Comparison of ENCODE assay signal across 9 mouse cellular contexts in genomic region chr13:63294359-63295193, GRCm38 (mm10).
A peak's percentile ranks its signal among the peaks of the same experiment; 100 is the strongest.
DNase-seq lines count a peak whose midpoint lies in the region; ATAC-seq and TF ChIP-seq lines count a peak whose summit lies in the region.
"Had no signal": no experiment of that assay in that cellular context is flagged by ENCODE, and none has a peak within 500 bp of the region (broad histone marks: within the 10 kb centered on the region; RNA-seq: fewer than 3 reads in every experiment).

No protein-coding gene starts in this region.

- H3K9me3 ChIP-seq in forebrain, embryonic 13.5 days (replicated peaks): no peaks in the 10 kb centered on the region
- H3K9me3 ChIP-seq in lung, embryonic 14.5 days (ENCODE audit: low read depth, low read length): no peaks in the 10 kb centered on the region
- H3K9me3 ChIP-seq in stomach, embryonic 15.5 days: no peaks in the 10 kb centered on the region
- H3K9me3 ChIP-seq: megakaryocyte, embryonic 14.5 days had no signal

- DNase-seq in thymus, postnatal 14 days: peak; percentile 30
- DNase-seq in thymus, adult 2 months: no peak
- DNase-seq in kidney, adult 11 months: peak; percentile 69
- DNase-seq in lung, embryonic 14.5 days: peak; percentile 70
- no peak for DNase-seq in urinary bladder, postnatal 25 days (ENCODE audit: low spot score)

- no peak for TF ChIP-seq POLR2A in thymus, adult 2 months (IDR thresholded peaks at IDR 0.05; ENCODE audit: control insufficient read depth, extremely low read depth, insufficient read depth, low read length, poor library complexity)

- H3K4me2 ChIP-seq in forebrain, embryonic 13.5 days: peak overlapping the region; percentile 14; the same call in 1 of the 2 replicates
- H3K4me2 ChIP-seq in lung, embryonic 14.5 days: no peak overlapping the region
- no peak overlapping the region for H3K4me2 ChIP-seq in stomach, embryonic 15.5 days

- no peak overlapping the region for H3K27ac ChIP-seq in thymus, adult 2 months (ENCODE audit: control insufficient read depth, insufficient read depth, low read length)
- H3K27ac ChIP-seq in forebrain, embryonic 13.5 days: no peak overlapping the region; the same call in 1 of the 2 replicates
- H3K27ac ChIP-seq in lung, embryonic 14.5 days (ENCODE audit: low read depth): peak overlapping the region; percentile 78
- H3K27ac ChIP-seq in stomach, embryonic 15.5 days: peak overlapping the region; percentile 42

- no peaks in the 10 kb centered on the region for H3K27me3 ChIP-seq in thymus, adult 2 months (ENCODE audit: control insufficient read depth, insufficient read depth, low read length)
- no peaks in the 10 kb centered on the region for H3K27me3 ChIP-seq in forebrain, embryonic 13.5 days
- H3K27me3 ChIP-seq in lung, embryonic 14.5 days (ENCODE audit: insufficient read depth, low read length): no peaks in the 10 kb centered on the region
- no peaks in the 10 kb centered on the region for H3K27me3 ChIP-seq in stomach, embryonic 15.5 days (replicated peaks)
- H3K27me3 ChIP-seq: megakaryocyte, embryonic 14.5 days had no signal

- peak; percentile 48; the same call in 1 of the 2 replicates for ATAC-seq in forebrain, embryonic 13.5 days
- peak; percentile 32; the same call in 1 of the 2 replicates for ATAC-seq in lung, embryonic 14.5 days (ENCODE audit: insufficient read depth)
- ATAC-seq in stomach, embryonic 15.5 days (ENCODE audit: insufficient read depth, low FRiP score, low read depth): peak; percentile 44; the same call in 1 of the 2 replicates
- no peak for ATAC-seq in frontal cortex, adult (ENCODE audit: low TSS enrichment)

- peak overlapping the region; percentile 16; the same call in 1 of the 2 replicates for H3K9ac ChIP-seq in forebrain, embryonic 13.5 days
- no peak overlapping the region for H3K9ac ChIP-seq in lung, embryonic 14.5 days
- H3K9ac ChIP-seq in stomach, embryonic 15.5 days: no peak overlapping the region

- H3K4me3 ChIP-seq in thymus, adult 2 months (ENCODE audit: control insufficient read depth, insufficient read depth, low read length): no peak overlapping the region
- no peak overlapping the region for H3K4me3 ChIP-seq in forebrain, embryonic 13.5 days
- no peak overlapping the region for H3K4me3 ChIP-seq in lung, embryonic 14.5 days (ENCODE audit: low read depth, low read length)
- no peak overlapping the region for H3K4me3 ChIP-seq in stomach, embryonic 15.5 days (replicated peaks)
- H3K4me3 ChIP-seq: megakaryocyte, embryonic 14.5 days had no signal

- H3K4me1 ChIP-seq in thymus, adult 2 months (replicated peaks; ENCODE audit: control insufficient read depth, insufficient read depth, low read length): peaks cover 7% of the 10 kb centered on the region; the same call in 1 of the 2 replicates
- peaks cover 23% of the 10 kb centered on the region for H3K4me1 ChIP-seq in forebrain, embryonic 13.5 days
- H3K4me1 ChIP-seq in lung, embryonic 14.5 days (ENCODE audit: insufficient read depth): peaks cover 7% of the 10 kb centered on the region
- H3K4me1 ChIP-seq in stomach, embryonic 15.5 days: peaks cover 19% of the 10 kb centered on the region

- WGBS in thymus, adult 2 months: 86% methylated on average over 15 of the region's 15 CpGs
- WGBS in forebrain, embryonic 13.5 days: 25% methylated on average over 15 of the region's 15 CpGs
- 32% methylated on average over 15 of the region's 15 CpGs for WGBS in lung, embryonic 14.5 days
- 43% methylated on average over 15 of the region's 15 CpGs for WGBS in stomach, embryonic 15.5 days

- TF ChIP-seq CTCF in thymus, adult 2 months (IDR thresholded peaks at IDR 0.05; ENCODE audit: borderline replicate concordance, control insufficient read depth, extremely low read depth, insufficient read depth, low read length, poor library complexity): no peak
- no peak for TF ChIP-seq CTCF in lung, embryonic 14.5 days (IDR thresholded peaks at IDR 0.05; ENCODE audit: low read depth)

- peaks cover 5% of the 10 kb centered on the region; the same call in 1 of the 2 replicates for H3K36me3 ChIP-seq in thymus, adult 2 months (ENCODE audit: control insufficient read depth, insufficient read depth, low read length)
- peaks cover 14% of the 10 kb centered on the region for H3K36me3 ChIP-seq in forebrain, embryonic 13.5 days (ENCODE audit: poor library complexity, severe bottlenecking)
- peaks cover 83% of the 10 kb centered on the region for H3K36me3 ChIP-seq in lung, embryonic 14.5 days (ENCODE audit: insufficient read depth)
- H3K36me3 ChIP-seq in stomach, embryonic 15.5 days: peaks cover 31% of the 10 kb centered on the region

Comparison
In these comparisons a context has a peak if more than half of its experiments do, and no peak if none do; other contexts are left out.
1. DNase-seq: peak in thymus, postnatal 14 days (single experiment), kidney, adult 11 months (single experiment) and lung, embryonic 14.5 days (single experiment); none in thymus, adult 2 months (single experiment) and urinary bladder, postnatal 25 days (single experiment).
2. H3K27ac ChIP-seq: peak in lung, embryonic 14.5 days (single experiment) and stomach, embryonic 15.5 days (single experiment); none in thymus, adult 2 months (single experiment) and forebrain, embryonic 13.5 days (single experiment).